Mouse (Mus musculus) heart, adult 8-10 months (tissue): Measurements from ENCODE around the gene Zmynd12. TPM values are rescaled to one million over a fixed set of nuclear protein-coding genes. Genes with fewer than 3 reads are reported as not detected.

Source experiments
- DNase-seq: peaks from one replicate; pipeline ENCODE4 v3.0.0; 2022; ENCODE audit warnings: low spot score
- total RNA-seq, 4 experiments: library from RNA; stranded (reverse); gene quantifications; 2 replicates each; pipeline ENCODE4 v1.2.4; 2022

Zmynd12 gene
- total RNA-seq, 4 experiments from 2014 or later: not detected

GRCm38 (mm10) chr4:119447786-119448185 lies 25.2 kb downstream of the Zmynd12 start:
- no peak for DNase-seq

- no peak for DNase-seq
These were observed 27.8 kb downstream of the Zmynd12 start for GRCm38 (mm10) chr4:119450436-119450835.

GRCm38 (mm10) chr4:119453128-119453527 lies 30.5 kb downstream of the Zmynd12 start:
- no peak for DNase-seq

- DNase-seq: no peak
These were observed 30.9 kb downstream of the Zmynd12 start for GRCm38 (mm10) chr4:119453533-119453932.

- DNase-seq: peak; percentile 4
These were observed 37.7 kb downstream of the Zmynd12 start for GRCm38 (mm10) chr4:119460296-119460695.

- peak; percentile 72 for DNase-seq
These were observed 38.1 kb downstream of the Zmynd12 start for GRCm38 (mm10) chr4:119460728-119461141.

GRCm38 (mm10) chr4:119462457-119462856 lies 39.8 kb downstream of the Zmynd12 start:
- no peak for DNase-seq

GRCm38 (mm10) chr4:119462858-119463755 lies 40.5 kb downstream of the Zmynd12 start:
- DNase-seq: peak; percentile 36

GRCm38 (mm10) chr4:119463756-119464419 lies 41.3 kb downstream of the Zmynd12 start:
- no peak for DNase-seq

GRCm38 (mm10) chr4:119465841-119466240 lies 43.2 kb downstream of the Zmynd12 start:
- DNase-seq: no peak

- no peak for DNase-seq
These were observed 45.2 kb downstream of the Zmynd12 start for GRCm38 (mm10) chr4:119467720-119468380.

- DNase-seq: no peak
These were observed 49.9 kb downstream of the Zmynd12 start for GRCm38 (mm10) chr4:119472545-119472944.

- no peak for DNase-seq
These were observed 50.5 kb downstream of the Zmynd12 start for GRCm38 (mm10) chr4:119473150-119473549.

- peak; percentile 4 for DNase-seq
These were observed 60.4 kb downstream of the Zmynd12 start for GRCm38 (mm10) chr4:119483051-119483450.

GRCm38 (mm10) chr4:119484882-119485281 lies 62.3 kb downstream of the Zmynd12 start:
- DNase-seq: no peak

- no peak for DNase-seq
These were observed 67.1 kb downstream of the Zmynd12 start for GRCm38 (mm10) chr4:119489666-119490065.

GRCm38 (mm10) chr4:119490806-119491205 lies 68.2 kb downstream of the Zmynd12 start:
- no peak for DNase-seq

- DNase-seq: peak; percentile 15
These were observed 69.8 kb downstream of the Zmynd12 start, which contains the start of gene Rimkla for GRCm38 (mm10) chr4:119492291-119492932. Rimkla (minus strand) TSS chr4:119492628.

- DNase-seq: no peak
These were observed 70.3 kb downstream of the Zmynd12 start for GRCm38 (mm10) chr4:119492933-119493327.

GRCm38 (mm10) chr4:119498319-119498848 lies 75.8 kb downstream of the Zmynd12 start:
- DNase-seq: no peak

- no peak for DNase-seq
These were observed 89.0 kb downstream of the Zmynd12 start for GRCm38 (mm10) chr4:119511591-119511990.
